Mouse (Mus musculus) limb, embryonic 14.5 days (tissue): ENCODE results near the gene Negr1. TPM values are rescaled to one million over a fixed set of nuclear protein-coding genes. Genes with fewer than 3 reads are reported as not detected.

ENCODE experiments used
- ATAC-seq: fragments of 200-750 bp; cut with Nextera tagmentation; 2 replicates; pipeline ENCODE4 v1.8.0; 2017; ENCODE audit warnings: low read depth, moderate number of reproducible peaks, moderate TSS enrichment; ENCODE audit not compliant: low FRiP score
- DNase-seq: peaks from one replicate; pipeline ENCODE4 v3.0.0-alpha.2; 2015; ENCODE audit warnings: low spot score
- H3K27ac ChIP-seq: fragments of 300-500 bp; sonication (generic); replicated peaks from 2 replicates; pipeline ENCODE4 v1.5.1; 2014; ENCODE audit warnings: low read depth, mild to moderate bottlenecking, low read length, moderate library complexity, mixed read lengths
- H3K27me3 ChIP-seq: fragments of 300-500 bp; sonication (generic); 2 replicates; pipeline ENCODE4 v1.6.1; 2014; ENCODE audit warnings: low read length, mixed read lengths; ENCODE audit not compliant: control insufficient read depth, insufficient read depth
- H3K36me3 ChIP-seq: fragments of 300-500 bp; sonication (generic); 2 replicates; pipeline ENCODE4 v1.6.1; 2014; ENCODE audit warnings: mild to moderate bottlenecking, low read length, moderate library complexity, mixed read lengths; ENCODE audit not compliant: control insufficient read depth, insufficient read depth
- H3K4me1 ChIP-seq: fragments of 300-500 bp; sonication (generic); 2 replicates; pipeline ENCODE4 v1.6.1; 2014; ENCODE audit warnings: antibody characterized with exemption, low read length, mixed read lengths; ENCODE audit not compliant: control insufficient read depth, insufficient read depth
- H3K4me2 ChIP-seq: fragments of 300-500 bp; sonication (generic); replicated peaks from 2 replicates; pipeline ENCODE4 v1.6.1; 2014; ENCODE audit warnings: low read depth, mild to moderate bottlenecking, low read length, moderate library complexity; ENCODE audit not compliant: severe bottlenecking
- H3K4me3 ChIP-seq: fragments of 300-500 bp; sonication (generic); replicated peaks from 2 replicates; pipeline ENCODE4 v1.5.1; 2014; ENCODE audit warnings: low read length
- H3K9ac ChIP-seq: fragments of 300-500 bp; sonication (generic); 2 replicates; pipeline ENCODE4 v1.6.1; 2014; ENCODE audit warnings: mild to moderate bottlenecking, low read depth, low read length, moderate library complexity; ENCODE audit not compliant: severe bottlenecking
- H3K9me3 ChIP-seq: fragments of 300-500 bp; sonication (generic); 2 replicates; pipeline ENCODE4 v1.6.1; 2016; ENCODE audit warnings: low read length; ENCODE audit not compliant: control insufficient read depth
- POLR2A ChIP-seq: fragments of 200-500 bp; IDR thresholded peaks from 2 replicates; pipeline ENCODE4 v1.8.0; 2012; ENCODE audit warnings: inconsistent platforms, mild to moderate bottlenecking, moderate library complexity, borderline replicate concordance; ENCODE audit not compliant: insufficient read depth, insufficient read length; ENCODE audit errors: extremely low read depth
- WGBS: fragments of 180-500 bp; shearing (Covaris S2); extraction: QIAGEN DNeasy Blood & Tissue Kit; methylation state at CpG from one replicate; pipeline ENCODE4 v1.1.7; 2014; 5-methylcytosine and 5-hydroxymethylcytosine counted together
- polyA plus RNA-seq, 2 experiments: library from polyadenylated mRNA; depleted of rRNA in 1 of 2; stranded (reverse) in 1 of 2; unstranded in 1 of 2; fragments of >200 nt; fragmentation: Nextera tagmentation in 1 of 2; extraction: Ambion mirVana in 1 of 2; gene quantifications; 2 replicates each; pipeline versions ENCODE4 v1.2.1 to v1.2.3; 2012 to 2014

The Negr1 gene
- polyA plus RNA-seq, 2 experiments = 5.1 to 6.2 TPM

- Histone ChIP-seq H3K27ac (no peak overlapping the region), H3K9me3 (no peaks in the 10 kb centered on the region), H3K4me1 (no peaks in the 10 kb centered on the region), H3K9ac (no peak overlapping the region), H3K4me3 (no peak overlapping the region), H3K36me3 (no peaks in the 10 kb centered on the region), H3K27me3 (no peaks in the 10 kb centered on the region), H3K4me2 (no peak overlapping the region)
- no peak for ATAC-seq
- TF ChIP-seq POLR2A = no peak
- no peak for DNase-seq
- WGBS = 80% methylated on average over 8 of the region's 8 CpGs
Observed at GRCm38 (mm10) chr3:157082808-157083784, 521.5 kb downstream of the Negr1 start.

GRCm38 (mm10) chr3:157085180-157085579 is 523.6 kb downstream of the Negr1 start:
- Histone ChIP-seq H3K4me2 (no peak overlapping the region), H3K27ac (no peak overlapping the region), H3K27me3 (no peaks in the 10 kb centered on the region), H3K36me3 (no peaks in the 10 kb centered on the region), H3K9ac (no peak overlapping the region), H3K4me1 (no peaks in the 10 kb centered on the region), H3K9me3 (no peaks in the 10 kb centered on the region), H3K4me3 (no peak overlapping the region)
- WGBS = 91% methylated on average over 1 of the region's 1 CpGs
- ATAC-seq = no peak
- DNase-seq = no peak
- TF ChIP-seq POLR2A = no peak

GRCm38 (mm10) chr3:157090051-157090450 is 528.5 kb downstream of the Negr1 start:
- Histone ChIP-seq H3K4me2 (no peak overlapping the region), H3K9ac (no peak overlapping the region), H3K4me1 (no peaks in the 10 kb centered on the region), H3K9me3 (no peaks in the 10 kb centered on the region), H3K4me3 (no peak overlapping the region), H3K27me3 (no peaks in the 10 kb centered on the region), H3K27ac (no peak overlapping the region), H3K36me3 (no peaks in the 10 kb centered on the region)
- DNase-seq = no peak
- WGBS = 44% methylated on average over 4 of the region's 4 CpGs
- TF ChIP-seq POLR2A = no peak
- ATAC-seq = no peak

- WGBS = 93% methylated on average over 1 of the region's 1 CpGs
- TF ChIP-seq POLR2A = no peak
- no peaks in the 10 kb centered on the region for H3K36me3 ChIP-seq
- no peak for DNase-seq
- no peaks in the 10 kb centered on the region for H3K9me3 ChIP-seq
- no peak overlapping the region for H3K27ac ChIP-seq
- H3K9ac ChIP-seq = no peak overlapping the region
- H3K4me2 ChIP-seq = no peak overlapping the region
- H3K27me3 ChIP-seq = no peaks in the 10 kb centered on the region
- no peak overlapping the region for H3K4me3 ChIP-seq
- no peak for ATAC-seq
- no peaks in the 10 kb centered on the region for H3K4me1 ChIP-seq
Observed at GRCm38 (mm10) chr3:157096284-157096683, 534.7 kb downstream of the Negr1 start.

GRCm38 (mm10) chr3:157097514-157097913 is 535.9 kb downstream of the Negr1 start:
- DNase-seq (no peak), ATAC-seq (no peak)
- TF ChIP-seq POLR2A = no peak
- Histone ChIP-seq H3K36me3 (no peaks in the 10 kb centered on the region), H3K4me1 (no peaks in the 10 kb centered on the region), H3K9me3 (no peaks in the 10 kb centered on the region), H3K27ac (no peak overlapping the region), H3K4me2 (no peak overlapping the region), H3K27me3 (no peaks in the 10 kb centered on the region), H3K4me3 (no peak overlapping the region), H3K9ac (no peak overlapping the region)
